Mouse (Mus musculus): ENCODE data around the gene Gtf2ird1. TPM values are rescaled to one million over a fixed set of nuclear protein-coding genes. Genes with fewer than 3 reads are reported as not detected.
"Not testable (repeated sequence)": the region's sequence is repeated elsewhere in the genome, so short reads cannot be mapped to it uniquely, and the experiment has no call there.

Gtf2ird1 gene
- polyA plus RNA-seq, 2 experiments = 99.0 to 100 TPM

DNA sequence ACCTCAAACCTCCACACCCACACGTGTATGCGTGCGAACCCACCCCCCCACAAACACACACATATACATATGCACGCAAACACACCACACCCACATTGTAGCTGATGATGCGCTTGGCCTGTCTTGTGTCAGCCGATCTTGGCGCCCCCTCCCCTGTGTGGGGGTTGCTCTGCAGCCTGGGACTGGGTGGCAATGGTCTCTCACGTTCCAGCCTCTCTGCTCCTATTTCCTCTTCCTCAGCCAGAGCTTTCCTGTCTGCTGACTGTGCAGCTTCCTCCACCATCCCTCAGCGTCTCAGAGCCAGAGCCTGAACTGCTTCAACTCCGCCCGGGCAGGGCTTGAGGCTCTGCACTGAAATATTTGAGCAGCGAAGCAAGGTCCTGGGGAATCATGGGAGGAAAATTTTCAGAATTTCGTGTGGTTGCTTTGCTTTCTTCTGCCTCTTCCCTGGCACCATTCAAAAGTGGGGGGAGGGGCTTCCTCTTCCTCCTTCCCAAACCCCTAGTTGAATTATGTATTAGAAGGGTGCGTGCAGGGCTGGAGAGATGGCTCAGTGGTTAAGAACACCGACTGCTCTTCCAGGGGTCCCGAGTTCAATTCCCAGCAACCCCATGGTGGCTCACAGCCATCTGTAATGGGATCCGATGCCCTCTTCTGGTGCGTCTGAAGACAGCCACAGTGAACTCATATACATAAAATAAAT lies 113.9 kb downstream of the Gtf2ird1 start:
- WGBS = 83% methylated on average over 18 of the region's 18 CpGs
- no peak for TF ChIP-seq POLR2A (IDR thresholded peaks at IDR 0.05; ENCODE audit: borderline replicate concordance, extremely low read depth, insufficient read depth, insufficient read length)
- H3K4me1 ChIP-seq (ENCODE audit: control insufficient read depth, insufficient read depth, low read length) = no peaks in the 10 kb centered on the region
- no peak overlapping the region for H3K4me2 ChIP-seq (replicated peaks; ENCODE audit: low read depth, low read length, severe bottlenecking)
- no peak overlapping the region for H3K4me3 ChIP-seq (replicated peaks; ENCODE audit: low read length)
- H3K27ac ChIP-seq (replicated peaks; ENCODE audit: low read depth, low read length) = no peak overlapping the region
- no peak for ATAC-seq (ENCODE audit: low FRiP score, low read depth)
- H3K27me3 ChIP-seq (ENCODE audit: control insufficient read depth, insufficient read depth, low read length) = no peaks in the 10 kb centered on the region
- no peaks in the 10 kb centered on the region for H3K9me3 ChIP-seq (ENCODE audit: control insufficient read depth, low read length)
- no peak for DNase-seq (ENCODE audit: low spot score)
- H3K9ac ChIP-seq (ENCODE audit: low read depth, low read length, severe bottlenecking) = no peak overlapping the region
- H3K36me3 ChIP-seq (ENCODE audit: control insufficient read depth, insufficient read depth, low read length) = no peaks in the 10 kb centered on the region

DNA sequence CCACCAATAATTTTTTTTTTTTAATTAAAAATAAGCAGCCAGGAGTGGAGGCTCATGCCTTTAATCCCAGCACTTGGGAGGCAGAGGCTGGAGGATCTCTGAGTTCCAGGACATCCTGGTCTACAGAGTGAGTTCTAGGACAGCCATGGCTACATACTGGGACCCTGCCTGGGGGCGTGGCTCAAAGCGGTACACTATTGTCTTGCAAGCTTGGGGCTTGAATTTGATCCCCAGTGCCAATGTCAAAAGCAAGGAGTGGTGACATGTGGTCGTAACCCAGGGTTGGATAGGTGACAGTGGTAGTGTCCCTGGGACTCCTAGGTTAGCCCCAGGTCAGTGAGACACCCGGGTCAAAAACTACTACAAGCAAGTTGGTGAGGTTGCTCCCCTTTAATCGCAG lies 114.8 kb downstream of the Gtf2ird1 start:
- ATAC-seq (ENCODE audit: low FRiP score, low read depth) (no peak), DNase-seq (ENCODE audit: low spot score) (no peak)
- Histone ChIP-seq H3K4me2 (replicated peaks; ENCODE audit: low read depth, low read length, severe bottlenecking) (no peak overlapping the region), H3K4me3 (replicated peaks; ENCODE audit: low read length) (no peak overlapping the region), H3K27ac (replicated peaks; ENCODE audit: low read depth, low read length) (no peak overlapping the region), H3K36me3 (ENCODE audit: control insufficient read depth, insufficient read depth, low read length) (no peaks in the 10 kb centered on the region), H3K27me3 (ENCODE audit: control insufficient read depth, insufficient read depth, low read length) (no peaks in the 10 kb centered on the region), H3K9ac (ENCODE audit: low read depth, low read length, severe bottlenecking) (no peak overlapping the region), H3K4me1 (ENCODE audit: control insufficient read depth, insufficient read depth, low read length) (no peaks in the 10 kb centered on the region), H3K9me3 (ENCODE audit: control insufficient read depth, low read length) (no peaks in the 10 kb centered on the region)
- TF ChIP-seq POLR2A (IDR thresholded peaks at IDR 0.05; ENCODE audit: borderline replicate concordance, extremely low read depth, insufficient read depth, insufficient read length) = no peak
- WGBS = 90% methylated on average over 5 of the region's 5 CpGs

DNA sequence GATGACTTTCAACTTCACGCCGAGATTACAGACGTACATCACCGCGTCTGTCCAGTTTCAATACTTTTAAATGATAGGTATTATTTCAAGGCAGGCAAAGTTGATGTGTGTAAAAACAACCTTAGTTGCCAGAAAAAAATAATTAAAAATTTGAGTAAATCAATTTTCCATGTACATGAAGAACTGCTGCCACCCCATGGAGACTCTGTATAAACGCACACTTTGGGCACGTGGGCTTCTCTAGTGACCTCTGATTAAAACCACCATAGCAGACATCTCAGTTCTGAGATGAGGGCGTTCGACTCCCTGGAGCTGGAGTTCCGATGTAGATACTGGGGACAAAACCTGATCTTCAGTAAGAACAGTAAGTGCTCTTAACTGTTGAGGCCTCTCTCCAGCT lies 115.2 kb downstream of the Gtf2ird1 start:
- DNase-seq (ENCODE audit: low spot score) (peak; percentile 74), ATAC-seq (ENCODE audit: low FRiP score, low read depth) (no peak)
- WGBS = 67% methylated on average over 10 of the region's 10 CpGs
- no peaks in the 10 kb centered on the region for H3K9me3 ChIP-seq (ENCODE audit: control insufficient read depth, low read length)
- no peaks in the 10 kb centered on the region for H3K4me1 ChIP-seq (ENCODE audit: control insufficient read depth, insufficient read depth, low read length)
- no peak for TF ChIP-seq POLR2A (IDR thresholded peaks at IDR 0.05; ENCODE audit: borderline replicate concordance, extremely low read depth, insufficient read depth, insufficient read length)
- no peak overlapping the region for H3K27ac ChIP-seq (replicated peaks; ENCODE audit: low read depth, low read length)
- no peak overlapping the region for H3K4me3 ChIP-seq (replicated peaks; ENCODE audit: low read length)
- H3K36me3 ChIP-seq (ENCODE audit: control insufficient read depth, insufficient read depth, low read length) = no peaks in the 10 kb centered on the region
- no peaks in the 10 kb centered on the region for H3K27me3 ChIP-seq (ENCODE audit: control insufficient read depth, insufficient read depth, low read length)
- H3K9ac ChIP-seq (ENCODE audit: low read depth, low read length, severe bottlenecking) = no peak overlapping the region
- H3K4me2 ChIP-seq (replicated peaks; ENCODE audit: low read depth, low read length, severe bottlenecking) = no peak overlapping the region

DNA sequence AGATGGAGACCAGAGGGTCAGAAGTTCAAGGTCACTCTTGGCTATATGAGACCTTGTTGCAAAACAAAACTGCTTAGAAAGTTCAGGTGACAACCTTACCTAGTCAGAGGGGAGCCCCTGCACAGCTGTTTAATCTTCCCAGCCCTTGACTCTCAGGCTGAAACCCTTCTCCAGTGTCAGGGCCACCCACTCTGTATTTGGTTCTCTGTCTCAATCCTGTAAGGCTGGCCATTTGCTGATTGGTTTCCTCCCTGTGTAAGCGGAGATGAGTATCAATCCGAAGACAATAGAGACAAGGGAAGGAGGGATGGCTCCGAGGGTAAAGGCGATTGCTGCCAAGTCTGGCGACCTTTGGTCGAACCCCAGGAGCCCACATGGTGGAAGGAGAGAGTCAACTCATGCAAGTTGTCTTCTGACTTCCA lies 116.4 kb downstream of the Gtf2ird1 start:
- Histone ChIP-seq H3K9me3 (ENCODE audit: control insufficient read depth, low read length) (no peaks in the 10 kb centered on the region), H3K36me3 (ENCODE audit: control insufficient read depth, insufficient read depth, low read length) (no peaks in the 10 kb centered on the region), H3K27ac (replicated peaks; ENCODE audit: low read depth, low read length) (no peak overlapping the region), H3K27me3 (ENCODE audit: control insufficient read depth, insufficient read depth, low read length) (no peaks in the 10 kb centered on the region), H3K4me1 (ENCODE audit: control insufficient read depth, insufficient read depth, low read length) (no peaks in the 10 kb centered on the region), H3K4me2 (replicated peaks; ENCODE audit: low read depth, low read length, severe bottlenecking) (no peak overlapping the region), H3K9ac (ENCODE audit: low read depth, low read length, severe bottlenecking) (no peak overlapping the region), H3K4me3 (replicated peaks; ENCODE audit: low read length) (no peak overlapping the region)
- 47% methylated on average over 6 of the region's 6 CpGs for WGBS
- DNase-seq (ENCODE audit: low spot score) (no peak), ATAC-seq (ENCODE audit: low FRiP score, low read depth) (no peak)
- no peak for TF ChIP-seq POLR2A (IDR thresholded peaks at IDR 0.05; ENCODE audit: borderline replicate concordance, extremely low read depth, insufficient read depth, insufficient read length)

DNA sequence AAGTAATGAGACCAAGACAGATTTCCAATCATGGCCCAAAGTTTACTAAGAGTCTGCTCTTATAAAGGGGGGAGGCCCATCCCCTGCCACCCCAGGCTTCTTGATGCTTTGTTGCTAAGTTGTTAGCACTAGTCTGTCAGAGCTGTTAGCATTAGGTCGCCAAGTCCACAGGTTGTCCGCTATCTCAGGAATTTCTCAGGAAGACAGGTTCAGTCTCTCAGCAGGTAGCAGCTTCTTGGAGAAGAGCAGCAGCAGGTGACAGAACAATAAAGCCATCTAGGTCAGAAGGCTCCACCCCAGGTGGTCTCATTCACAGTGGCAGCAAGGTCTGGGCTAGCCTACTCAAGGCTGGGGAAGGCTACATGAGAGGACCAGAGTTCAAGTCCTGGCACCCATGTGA lies 119.5 kb downstream of the Gtf2ird1 start:
- not testable (repeated sequence) for H3K9ac ChIP-seq (ENCODE audit: low read depth, low read length, severe bottlenecking); DNase-seq (ENCODE audit: low spot score); H3K27me3 ChIP-seq (ENCODE audit: control insufficient read depth, insufficient read depth, low read length); ATAC-seq (ENCODE audit: low FRiP score, low read depth); H3K36me3 ChIP-seq (ENCODE audit: control insufficient read depth, insufficient read depth, low read length); H3K4me3 ChIP-seq (replicated peaks; ENCODE audit: low read length); H3K27ac ChIP-seq (replicated peaks; ENCODE audit: low read depth, low read length); H3K4me1 ChIP-seq (ENCODE audit: control insufficient read depth, insufficient read depth, low read length); H3K4me2 ChIP-seq (replicated peaks; ENCODE audit: low read depth, low read length, severe bottlenecking); H3K9me3 ChIP-seq (ENCODE audit: control insufficient read depth, low read length)
- WGBS = 49% methylated on average over 2 of the region's 2 CpGs

DNA sequence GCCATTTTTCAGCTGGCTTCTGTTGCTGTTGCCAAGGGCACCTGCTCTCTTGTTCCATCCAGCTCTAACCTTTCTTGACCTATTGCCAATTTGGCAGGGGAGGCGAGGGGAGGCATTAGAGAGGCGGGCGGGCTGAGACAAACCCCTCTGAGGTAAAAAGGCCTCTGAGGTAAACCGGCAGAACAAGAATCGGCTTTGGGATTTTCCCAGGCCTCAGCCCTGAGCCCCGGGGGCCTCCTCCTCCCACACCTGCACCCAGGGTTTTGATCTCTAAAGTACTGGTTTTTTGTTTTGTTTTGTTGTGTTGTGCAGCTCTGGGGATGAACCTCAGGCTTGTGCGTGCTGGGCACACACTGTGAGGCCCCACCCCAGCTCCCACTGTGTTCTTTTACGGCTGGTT lies 123.8 kb downstream of the Gtf2ird1 start:
- H3K27ac ChIP-seq (replicated peaks; ENCODE audit: low read depth, low read length) = no peak overlapping the region

More for the DNA sequence above, 123.8 kb downstream of the Gtf2ird1 start:
- Histone ChIP-seq H3K9ac (ENCODE audit: low read depth, low read length, severe bottlenecking) (no peak overlapping the region), H3K4me1 (ENCODE audit: control insufficient read depth, insufficient read depth, low read length) (no peaks in the 10 kb centered on the region), H3K4me2 (replicated peaks; ENCODE audit: low read depth, low read length, severe bottlenecking) (no peak overlapping the region), H3K27me3 (ENCODE audit: control insufficient read depth, insufficient read depth, low read length) (no peaks in the 10 kb centered on the region), H3K36me3 (ENCODE audit: control insufficient read depth, insufficient read depth, low read length) (no peaks in the 10 kb centered on the region), H3K4me3 (replicated peaks; ENCODE audit: low read length) (no peak overlapping the region), H3K9me3 (ENCODE audit: control insufficient read depth, low read length) (no peaks in the 10 kb centered on the region)
- DNase-seq (ENCODE audit: low spot score) (peak; percentile 51), ATAC-seq (ENCODE audit: low FRiP score, low read depth) (no peak)
- no peak for TF ChIP-seq POLR2A (IDR thresholded peaks at IDR 0.05; ENCODE audit: borderline replicate concordance, extremely low read depth, insufficient read depth, insufficient read length)
- WGBS = 41% methylated on average over 8 of the region's 8 CpGs

Data from limb, embryonic 14.5 days (tissue).